Mouse (Mus musculus): ENCODE results near the gene Samsn1. TPM values are rescaled to one million over a fixed set of nuclear protein-coding genes. Genes with fewer than 3 reads are reported as not detected.

Samsn1 gene
- polyA plus RNA-seq, 1 experiment from 2014 or later = 1.2 TPM

- H3K36me3 ChIP-seq (ENCODE audit: control insufficient read depth, insufficient read depth, low read length) = no peaks in the 10 kb centered on the region
- no peak overlapping the region for H3K4me2 ChIP-seq
- no peak for ATAC-seq (ENCODE audit: low FRiP score)
- H3K9me3 ChIP-seq (ENCODE audit: control insufficient read depth, low read length) = no peaks in the 10 kb centered on the region
- H3K27me3 ChIP-seq (ENCODE audit: control insufficient read depth, insufficient read depth, low read length) = no peaks in the 10 kb centered on the region
- H3K9ac ChIP-seq (ENCODE audit: low read length) = no peak overlapping the region
- H3K27ac ChIP-seq (ENCODE audit: low read depth, low read length) = no peak overlapping the region
- no peak overlapping the region for H3K4me3 ChIP-seq (ENCODE audit: low read depth, low read length)
- H3K4me1 ChIP-seq (ENCODE audit: control insufficient read depth, insufficient read depth, low read length) = no peaks in the 10 kb centered on the region
- 89% methylated on average over 3 of the region's 3 CpGs for WGBS
- DNase-seq (ENCODE audit: low spot score, missing footprints) = no peak
These were observed 122.0 kb downstream of the Samsn1 start for GRCm38 (mm10) chr16:75899885-75900620.

- ATAC-seq (ENCODE audit: low FRiP score) (no peak), DNase-seq (ENCODE audit: low spot score, missing footprints) (no peak)
- Histone ChIP-seq H3K27ac (ENCODE audit: low read depth, low read length) (no peak overlapping the region), H3K36me3 (ENCODE audit: control insufficient read depth, insufficient read depth, low read length) (no peaks in the 10 kb centered on the region), H3K4me2 (no peak overlapping the region), H3K4me1 (ENCODE audit: control insufficient read depth, insufficient read depth, low read length) (no peaks in the 10 kb centered on the region), H3K9ac (ENCODE audit: low read length) (no peak overlapping the region), H3K4me3 (ENCODE audit: low read depth, low read length) (no peak overlapping the region), H3K9me3 (ENCODE audit: control insufficient read depth, low read length) (no peaks in the 10 kb centered on the region), H3K27me3 (ENCODE audit: control insufficient read depth, insufficient read depth, low read length) (no peaks in the 10 kb centered on the region)
- WGBS = 82% methylated on average over 4 of the region's 4 CpGs
These were observed 124.2 kb downstream of the Samsn1 start for GRCm38 (mm10) chr16:75897828-75898367.

GRCm38 (mm10) chr16:75894263-75894901 lies 127.7 kb downstream of the Samsn1 start:
- Histone ChIP-seq H3K4me1 (ENCODE audit: control insufficient read depth, insufficient read depth, low read length) (no peaks in the 10 kb centered on the region), H3K36me3 (ENCODE audit: control insufficient read depth, insufficient read depth, low read length) (no peaks in the 10 kb centered on the region), H3K9ac (ENCODE audit: low read length) (no peak overlapping the region), H3K27me3 (ENCODE audit: control insufficient read depth, insufficient read depth, low read length) (no peaks in the 10 kb centered on the region), H3K27ac (ENCODE audit: low read depth, low read length) (no peak overlapping the region), H3K4me3 (ENCODE audit: low read depth, low read length) (no peak overlapping the region), H3K4me2 (no peak overlapping the region), H3K9me3 (ENCODE audit: control insufficient read depth, low read length) (no peaks in the 10 kb centered on the region)
- WGBS = 92% methylated on average over 5 of the region's 5 CpGs
- DNase-seq (ENCODE audit: low spot score, missing footprints) (no peak), ATAC-seq (ENCODE audit: low FRiP score) (no peak)

DNA sequence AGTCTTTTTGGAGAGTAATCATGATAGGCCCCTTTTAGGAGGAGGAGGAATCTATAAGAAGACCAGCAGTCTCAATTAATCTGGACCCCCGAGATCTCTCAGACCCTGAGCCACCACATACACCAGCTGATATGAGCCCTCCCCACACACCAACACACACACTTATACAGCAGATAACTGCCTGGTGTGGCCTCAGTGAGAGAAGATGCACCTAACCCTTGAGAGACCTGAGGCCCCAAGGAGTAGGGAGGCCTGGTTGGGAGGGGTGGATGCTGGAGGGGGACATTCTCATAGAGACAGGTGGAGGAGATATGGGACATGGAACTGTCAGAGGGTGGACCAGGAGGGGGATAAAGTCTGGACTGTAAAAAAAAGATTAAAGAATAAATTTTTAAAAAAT lies 128.6 kb downstream of the Samsn1 start:
- 88% methylated on average over 1 of the region's 1 CpGs for WGBS
- Histone ChIP-seq H3K4me2 (no peak overlapping the region), H3K4me3 (ENCODE audit: low read depth, low read length) (no peak overlapping the region), H3K36me3 (ENCODE audit: control insufficient read depth, insufficient read depth, low read length) (no peaks in the 10 kb centered on the region), H3K27me3 (ENCODE audit: control insufficient read depth, insufficient read depth, low read length) (no peaks in the 10 kb centered on the region), H3K27ac (ENCODE audit: low read depth, low read length) (no peak overlapping the region), H3K4me1 (ENCODE audit: control insufficient read depth, insufficient read depth, low read length) (no peaks in the 10 kb centered on the region), H3K9ac (ENCODE audit: low read length) (no peak overlapping the region), H3K9me3 (ENCODE audit: control insufficient read depth, low read length) (no peaks in the 10 kb centered on the region)
- DNase-seq (ENCODE audit: low spot score, missing footprints) (no peak), ATAC-seq (ENCODE audit: low FRiP score) (no peak)

DNA sequence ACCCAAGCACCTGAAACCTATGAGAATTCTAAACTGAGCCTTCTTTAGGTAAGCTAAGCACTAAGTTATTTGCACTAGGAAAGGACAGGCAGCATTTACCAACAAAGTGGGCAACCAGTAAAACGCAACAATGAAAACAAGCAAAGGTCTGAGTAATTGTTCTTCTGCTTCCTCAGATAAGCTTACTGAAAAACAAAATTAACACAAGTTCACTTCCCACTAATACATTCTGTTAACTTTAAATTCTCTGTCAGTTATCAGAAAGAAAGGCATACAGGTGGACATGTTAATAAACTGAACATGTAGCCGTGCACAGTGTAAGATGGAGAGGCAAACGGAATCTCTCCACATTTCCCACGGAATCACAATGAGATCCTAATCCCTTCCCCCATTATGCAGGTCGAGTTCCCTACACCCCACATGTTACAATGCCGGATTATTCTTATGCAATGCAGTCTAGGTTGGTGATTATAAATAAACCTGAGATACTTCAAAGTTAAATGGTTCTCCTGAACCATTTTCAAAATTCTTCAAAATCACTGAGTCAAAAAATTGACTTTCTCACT lies 132.9 kb downstream of the Samsn1 start:
- no peak for DNase-seq (ENCODE audit: low spot score, missing footprints)
- no peaks in the 10 kb centered on the region for H3K27me3 ChIP-seq (ENCODE audit: control insufficient read depth, insufficient read depth, low read length)
- H3K36me3 ChIP-seq (ENCODE audit: control insufficient read depth, insufficient read depth, low read length) = no peaks in the 10 kb centered on the region
- no peak overlapping the region for H3K4me2 ChIP-seq
- peak; percentile 86 for ATAC-seq (ENCODE audit: low FRiP score)
- H3K9me3 ChIP-seq (ENCODE audit: control insufficient read depth, low read length) = no peaks in the 10 kb centered on the region
- 37% methylated on average over 6 of the region's 6 CpGs for WGBS
- H3K4me1 ChIP-seq (ENCODE audit: control insufficient read depth, insufficient read depth, low read length) = no peaks in the 10 kb centered on the region
- H3K9ac ChIP-seq (ENCODE audit: low read length) = no peak overlapping the region
- H3K27ac ChIP-seq (ENCODE audit: low read depth, low read length) = no peak overlapping the region
- no peak overlapping the region for H3K4me3 ChIP-seq (ENCODE audit: low read depth, low read length)

DNA sequence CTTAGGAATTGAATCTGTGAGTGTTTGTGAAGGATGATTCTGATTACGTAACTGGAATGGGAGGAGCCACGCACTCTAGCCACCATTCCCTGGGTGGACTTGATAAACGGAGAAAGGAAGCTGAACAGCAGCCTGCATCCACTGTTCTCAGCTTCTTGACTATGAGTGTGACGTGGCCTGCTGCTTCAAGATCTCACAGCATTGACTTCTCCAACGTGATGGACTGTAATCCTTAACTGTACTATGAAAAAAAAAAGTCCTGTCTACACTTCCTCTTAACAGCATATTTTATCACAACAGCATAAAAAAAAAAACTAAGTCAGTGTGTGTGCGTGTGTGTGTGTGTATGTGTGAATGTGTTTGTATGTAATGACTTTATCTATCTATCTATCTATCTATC lies 134.9 kb downstream of the Samsn1 start:
- ATAC-seq (ENCODE audit: low FRiP score) = no peak
- WGBS = 81% methylated on average over 6 of the region's 6 CpGs

GRCm38 (mm10) chr16:75878885-75879284 lies 143.2 kb downstream of the Samsn1 start:
- DNase-seq (ENCODE audit: low spot score, missing footprints) = no peak
- Histone ChIP-seq H3K36me3 (ENCODE audit: control insufficient read depth, insufficient read depth, low read length) (no peaks in the 10 kb centered on the region), H3K27me3 (ENCODE audit: control insufficient read depth, insufficient read depth, low read length) (no peaks in the 10 kb centered on the region), H3K9ac (ENCODE audit: low read length) (no peak overlapping the region), H3K4me3 (ENCODE audit: low read depth, low read length) (no peak overlapping the region), H3K27ac (ENCODE audit: low read depth, low read length) (no peak overlapping the region), H3K4me2 (no peak overlapping the region), H3K4me1 (ENCODE audit: control insufficient read depth, insufficient read depth, low read length) (no peaks in the 10 kb centered on the region), H3K9me3 (ENCODE audit: control insufficient read depth, low read length) (no peaks in the 10 kb centered on the region)
- no peak for ATAC-seq (ENCODE audit: low FRiP score)
- WGBS = 88% methylated on average over 2 of the region's 2 CpGs

More for the DNA sequence above, 134.9 kb downstream of the Samsn1 start:
- H3K4me1 ChIP-seq (ENCODE audit: control insufficient read depth, insufficient read depth, low read length) = no peaks in the 10 kb centered on the region
- no peak overlapping the region for H3K27ac ChIP-seq (ENCODE audit: low read depth, low read length)
- H3K4me3 ChIP-seq (ENCODE audit: low read depth, low read length) = no peak overlapping the region
- H3K9me3 ChIP-seq (ENCODE audit: control insufficient read depth, low read length) = no peaks in the 10 kb centered on the region
- H3K36me3 ChIP-seq (ENCODE audit: control insufficient read depth, insufficient read depth, low read length) = no peaks in the 10 kb centered on the region
- H3K27me3 ChIP-seq (ENCODE audit: control insufficient read depth, insufficient read depth, low read length) = no peaks in the 10 kb centered on the region
- no peak overlapping the region for H3K9ac ChIP-seq (ENCODE audit: low read length)
- H3K4me2 ChIP-seq = no peak overlapping the region
- DNase-seq (ENCODE audit: low spot score, missing footprints) = no peak

DNA sequence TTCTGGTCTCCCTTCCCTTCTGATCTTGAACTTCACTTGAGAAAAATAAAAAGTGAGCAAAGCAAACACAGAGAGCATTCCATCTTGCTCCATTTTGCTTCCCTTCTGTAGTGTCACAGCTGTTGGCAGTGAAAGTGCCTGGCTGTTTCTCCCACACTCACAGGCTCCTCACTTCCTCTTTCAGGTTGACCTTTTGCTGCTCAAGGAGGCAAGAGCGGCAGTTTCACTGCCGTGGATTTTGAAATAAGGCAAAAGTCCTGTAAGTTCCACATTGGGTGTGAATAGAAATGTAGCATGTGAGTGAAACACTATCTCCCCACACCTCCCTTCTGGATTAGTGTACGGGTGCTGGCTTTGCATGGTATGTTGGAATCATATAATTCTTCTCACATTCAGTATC lies 144.9 kb downstream of the Samsn1 start:
- DNase-seq (ENCODE audit: low spot score, missing footprints) (no peak), ATAC-seq (ENCODE audit: low FRiP score) (no peak)
- Histone ChIP-seq H3K36me3 (ENCODE audit: control insufficient read depth, insufficient read depth, low read length) (no peaks in the 10 kb centered on the region), H3K9ac (ENCODE audit: low read length) (no peak overlapping the region), H3K27me3 (ENCODE audit: control insufficient read depth, insufficient read depth, low read length) (no peaks in the 10 kb centered on the region), H3K27ac (ENCODE audit: low read depth, low read length) (no peak overlapping the region), H3K4me2 (no peak overlapping the region), H3K9me3 (ENCODE audit: control insufficient read depth, low read length) (no peaks in the 10 kb centered on the region), H3K4me1 (ENCODE audit: control insufficient read depth, insufficient read depth, low read length) (no peaks in the 10 kb centered on the region), H3K4me3 (ENCODE audit: low read depth, low read length) (no peak overlapping the region)
- WGBS = 80% methylated on average over 3 of the region's 3 CpGs

DNA sequence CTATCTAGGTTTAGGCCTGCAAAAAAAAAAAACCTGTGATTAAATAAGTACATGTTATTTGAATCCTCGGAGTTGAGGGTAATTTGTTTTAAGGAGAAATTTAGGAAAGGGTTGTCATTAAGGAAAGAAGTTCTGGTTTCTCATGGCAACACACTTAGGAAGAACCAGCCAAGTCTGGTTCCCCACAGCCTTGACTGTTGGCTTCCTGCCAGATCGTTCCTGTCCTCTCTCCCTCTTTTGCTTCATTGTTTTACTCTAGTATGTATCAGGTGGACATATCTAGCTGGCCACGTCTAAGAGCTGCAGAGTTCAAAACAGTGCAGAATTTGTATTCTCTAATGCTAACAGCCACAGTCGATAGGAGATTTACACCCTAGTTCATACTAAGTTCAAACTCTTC lies 146.2 kb downstream of the Samsn1 start:
- 91% methylated on average over 4 of the region's 4 CpGs for WGBS
- no peak overlapping the region for H3K4me3 ChIP-seq (ENCODE audit: low read depth, low read length)
- H3K27ac ChIP-seq (ENCODE audit: low read depth, low read length) = no peak overlapping the region
- DNase-seq (ENCODE audit: low spot score, missing footprints) (no peak), ATAC-seq (ENCODE audit: low FRiP score) (no peak)
- H3K27me3 ChIP-seq (ENCODE audit: control insufficient read depth, insufficient read depth, low read length) = no peaks in the 10 kb centered on the region
- H3K4me1 ChIP-seq (ENCODE audit: control insufficient read depth, insufficient read depth, low read length) = no peaks in the 10 kb centered on the region
- H3K36me3 ChIP-seq (ENCODE audit: control insufficient read depth, insufficient read depth, low read length) = no peaks in the 10 kb centered on the region
- H3K4me2 ChIP-seq = no peak overlapping the region
- H3K9ac ChIP-seq (ENCODE audit: low read length) = no peak overlapping the region
- no peaks in the 10 kb centered on the region for H3K9me3 ChIP-seq (ENCODE audit: control insufficient read depth, low read length)
